Mouse (Mus musculus) myocyte (in vitro differentiated cells): ENCODE measurements at regions not wholly inside any gene's neighbourhood (a gene's known extent, or its start where the extent isn't known, plus 50 kb on each side); places are given as distances from the start of the nearest gene placed in this dataset.
"Not testable (repeated sequence)": the region's sequence is repeated elsewhere in the genome, so short reads cannot be mapped to it uniquely, and the experiment has no call there.

Experiments
- H3K27me3 ChIP-seq: one replicate; pipeline ENCODE4 v1.6.1; 2011; ENCODE audit not compliant: control insufficient read depth, insufficient read depth, insufficient read length
- H3K36me3 ChIP-seq: one replicate; pipeline ENCODE4 v1.6.1; 2011; ENCODE audit not compliant: control insufficient read depth, insufficient read depth
- H3K4me2 ChIP-seq: one replicate; pipeline ENCODE4 v1.6.1; 2011; ENCODE audit warnings: low read depth, control low read depth
- H3K4me3 ChIP-seq: one replicate; pipeline ENCODE4 v1.5.1; 2011; ENCODE audit warnings: mild to moderate bottlenecking, control low read depth, moderate library complexity
- H3K79me2 ChIP-seq: one replicate; pipeline ENCODE4 v1.6.1; 2011; ENCODE audit not compliant: control insufficient read depth, insufficient read depth
- H3ac ChIP-seq: one replicate; pipeline ENCODE4 v1.6.1; 2011; ENCODE audit not compliant: control insufficient read depth, insufficient read length
- CEBPB ChIP-seq: IDR thresholded peaks from 2 replicates; pipeline ENCODE4 v1.6.1; 2011; ENCODE audit warnings: mild to moderate bottlenecking, moderate library complexity; ENCODE audit not compliant: poor library complexity, insufficient read depth, severe bottlenecking
- E2F4 ChIP-seq: IDR thresholded peaks from one replicate; pipeline ENCODE4 v1.6.1; 2011; ENCODE audit warnings: mild to moderate bottlenecking, control low read depth, moderate library complexity; ENCODE audit not compliant: insufficient read depth
- MAX ChIP-seq: IDR thresholded peaks from one replicate; pipeline ENCODE4 v1.6.1; 2011; ENCODE audit warnings: low read depth, mild to moderate bottlenecking, control low read depth
- MYOD1 ChIP-seq, 3 experiments: IDR thresholded peaks; one replicate each; pipeline ENCODE4 v1.6.1; 2011; ENCODE audit warnings: control low read depth in 2 of 3, low read depth in 2 of 3, mild to moderate bottlenecking in 2 of 3, moderate library complexity in 1 of 3; ENCODE audit not compliant: insufficient read length in 2 of 3, control insufficient read depth in 1 of 3
- MYOG ChIP-seq, 3 experiments: IDR thresholded peaks; one replicate each; pipeline ENCODE4 v1.6.1; 2011; ENCODE audit warnings: control low read depth in 2 of 3, low read depth in 2 of 3, mild to moderate bottlenecking in 2 of 3; ENCODE audit not compliant: insufficient read length in 2 of 3, control insufficient read depth in 1 of 3, insufficient read depth in 1 of 3
- POLR2A ChIP-seq: IDR thresholded peaks from one replicate; pipeline ENCODE4 v1.6.1; 2011; ENCODE audit warnings: low read depth, mild to moderate bottlenecking, control low read depth, moderate library complexity; ENCODE audit not compliant: insufficient read length
- POLR2AphosphoS2 ChIP-seq: IDR thresholded peaks from one replicate; pipeline ENCODE4 v1.6.1; 2011; ENCODE audit warnings: low read depth, control low read depth; ENCODE audit not compliant: insufficient read length
- REST ChIP-seq: IDR thresholded peaks from one replicate; pipeline ENCODE4 v1.6.1; 2011; ENCODE audit warnings: mild to moderate bottlenecking, control low read depth, moderate library complexity; ENCODE audit not compliant: insufficient read depth, insufficient read length
- SRF ChIP-seq: IDR thresholded peaks from one replicate; pipeline ENCODE4 v1.6.1; 2011; ENCODE audit warnings: low read depth; ENCODE audit not compliant: control insufficient read depth, insufficient read length
- TCF12 ChIP-seq: IDR thresholded peaks from one replicate; pipeline ENCODE4 v1.6.1; 2011; ENCODE audit warnings: mild to moderate bottlenecking, control low read depth; ENCODE audit not compliant: poor library complexity, insufficient read depth, severe bottlenecking
- TCF3 ChIP-seq: IDR thresholded peaks from one replicate; pipeline ENCODE4 v1.6.1; 2011; ENCODE audit warnings: low read depth, control low read depth; ENCODE audit not compliant: insufficient read length
- USF1 ChIP-seq: IDR thresholded peaks from one replicate; pipeline ENCODE4 v1.6.1; 2011; ENCODE audit warnings: low read depth, mild to moderate bottlenecking, control low read depth, moderate library complexity

- no peaks in the 10 kb centered on the region for H3K36me3 ChIP-seq
Observed at GRCm38 (mm10) chr3:155723011-155723510, 629.8 kb downstream of the Lrriq3 start.

GRCm38 (mm10) chr3:155742421-155742820 lies 649.2 kb downstream of the Lrriq3 start:
- Histone ChIP-seq H3ac (no peak overlapping the region), H3K27me3 (no peaks in the 10 kb centered on the region), H3K79me2 (no peaks in the 10 kb centered on the region), H3K4me2 (no peak overlapping the region), H3K36me3 (no peaks in the 10 kb centered on the region), H3K4me3 (no peak overlapping the region)
- TF ChIP-seq REST (no peak), SRF (no peak), TCF12 (no peak), TCF3 (no peak), MYOG (IDR thresholded peaks at IDR 0.05; ENCODE audit: control insufficient read depth in 1 of 3, insufficient read depth in 1 of 3, insufficient read length in 2 of 3, low read depth in 2 of 3) (no peak), USF1 (no peak), CEBPB (no peak), MYOD1 (IDR thresholded peaks at IDR 0.05; ENCODE audit: control insufficient read depth in 1 of 3, insufficient read length in 2 of 3, low read depth in 2 of 3) (no peak), POLR2A (no peak), MAX (no peak), POLR2AphosphoS2 (no peak), E2F4 (no peak)

More at GRCm38 (mm10) chr3:155723011-155723510, 629.8 kb downstream of the Lrriq3 start:
- Histone ChIP-seq H3K4me2 (no peak overlapping the region), H3K27me3 (no peaks in the 10 kb centered on the region), H3K79me2 (no peaks in the 10 kb centered on the region), H3ac (no peak overlapping the region), H3K4me3 (no peak overlapping the region)
- TF ChIP-seq CEBPB (no peak), REST (no peak), MYOG (IDR thresholded peaks at IDR 0.05; ENCODE audit: control insufficient read depth in 1 of 3, insufficient read depth in 1 of 3, insufficient read length in 2 of 3, low read depth in 2 of 3) (no peak), POLR2AphosphoS2 (no peak), USF1 (no peak), TCF12 (no peak), SRF (no peak), MAX (no peak), E2F4 (no peak), MYOD1 (IDR thresholded peaks at IDR 0.05; ENCODE audit: control insufficient read depth in 1 of 3, insufficient read length in 2 of 3, low read depth in 2 of 3) (no peak), TCF3 (no peak), POLR2A (no peak)

- H3K27me3 ChIP-seq, H3ac ChIP-seq, H3K79me2 ChIP-seq, H3K36me3 ChIP-seq, H3K4me3 ChIP-seq, H3K4me2 ChIP-seq: not testable (repeated sequence)
Observed at GRCm38 (mm10) chr3:155746601-155747000, 653.4 kb downstream of the Lrriq3 start.

GRCm38 (mm10) chr3:155747511-155747910 lies 654.3 kb downstream of the Lrriq3 start:
- H3ac ChIP-seq = no peak overlapping the region
- H3K27me3 ChIP-seq = no peaks in the 10 kb centered on the region
- H3K4me2 ChIP-seq = no peak overlapping the region
- no peak for TF ChIP-seq CEBPB
- TF ChIP-seq TCF3 = no peak
- no peak for TF ChIP-seq TCF12
- TF ChIP-seq MYOG (IDR thresholded peaks at IDR 0.05; ENCODE audit: control insufficient read depth in 1 of 3, insufficient read depth in 1 of 3, insufficient read length in 2 of 3, low read depth in 2 of 3) = no peak
- no peak for TF ChIP-seq MAX
- TF ChIP-seq REST = no peak
- TF ChIP-seq SRF = no peak
- TF ChIP-seq E2F4 = no peak
- no peak for TF ChIP-seq POLR2A
- no peak for TF ChIP-seq USF1
- no peak for TF ChIP-seq MYOD1 (IDR thresholded peaks at IDR 0.05; ENCODE audit: control insufficient read depth in 1 of 3, insufficient read length in 2 of 3, low read depth in 2 of 3)
- TF ChIP-seq POLR2AphosphoS2 = no peak
- no peak overlapping the region for H3K4me3 ChIP-seq
- no peaks in the 10 kb centered on the region for H3K36me3 ChIP-seq
- no peaks in the 10 kb centered on the region for H3K79me2 ChIP-seq

GRCm38 (mm10) chr3:155757285-155757684 lies 664.1 kb downstream of the Lrriq3 start:
- Histone ChIP-seq H3ac (no peak overlapping the region), H3K36me3 (no peaks in the 10 kb centered on the region), H3K4me2 (no peak overlapping the region), H3K4me3 (no peak overlapping the region), H3K79me2 (no peaks in the 10 kb centered on the region), H3K27me3 (no peaks in the 10 kb centered on the region)
- TF ChIP-seq TCF3 = no peak
- no peak for TF ChIP-seq REST
- no peak for TF ChIP-seq USF1
- no peak for TF ChIP-seq TCF12
- TF ChIP-seq CEBPB = no peak
- no peak for TF ChIP-seq MYOG (IDR thresholded peaks at IDR 0.05; ENCODE audit: control insufficient read depth in 1 of 3, insufficient read depth in 1 of 3, insufficient read length in 2 of 3, low read depth in 2 of 3)
- TF ChIP-seq POLR2AphosphoS2 = no peak
- TF ChIP-seq MYOD1 (IDR thresholded peaks at IDR 0.05; ENCODE audit: control insufficient read depth in 1 of 3, insufficient read length in 2 of 3, low read depth in 2 of 3) = no peak
- no peak for TF ChIP-seq SRF
- no peak for TF ChIP-seq MAX
- TF ChIP-seq E2F4 = no peak
- no peak for TF ChIP-seq POLR2A
